Mouse (Mus musculus) frontal cortex, adult (tissue): ENCODE data around the gene Lyzl4.
"Not testable (repeated sequence)": the region's sequence is repeated elsewhere in the genome, so short reads cannot be mapped to it uniquely, and the experiment has no call there.

ENCODE experiments used
- ATAC-seq: cut with Nextera tagmentation; 2 replicates; pipeline ENCODE4 v1.9.2; 2017; ENCODE audit warnings: mild to moderate bottlenecking, moderate library complexity, mixed read lengths; ENCODE audit not compliant: low TSS enrichment

Lyzl4 gene

GRCm38 (mm10) chr9:121600861-121601427 lies 41.0 kb downstream of the Lyzl4 start:
- ATAC-seq: peak; percentile 35

- peak; percentile 66 for ATAC-seq
Measured at GRCm38 (mm10) chr9:121600201-121600860, 41.6 kb downstream of the Lyzl4 start.

DNA sequence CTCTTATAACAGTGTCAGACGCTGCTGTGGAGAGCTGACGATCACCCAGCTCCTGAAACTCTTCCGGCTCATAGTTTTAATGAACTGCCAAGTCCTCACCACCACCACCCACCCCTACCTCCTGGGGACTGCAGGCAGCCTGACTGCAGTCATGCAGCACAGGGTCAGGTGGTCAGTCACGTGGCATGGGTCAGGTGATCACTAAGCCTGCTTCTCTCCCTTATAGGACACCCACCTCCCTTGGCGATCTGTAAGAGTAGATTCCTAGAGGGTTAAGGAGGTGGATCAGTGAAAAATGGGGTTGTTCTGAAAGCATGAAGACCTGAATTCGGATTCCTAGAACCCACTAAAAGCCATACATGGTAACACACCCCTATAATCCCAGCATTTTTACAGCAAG lies 42.3 kb downstream of the Lyzl4 start:
- ATAC-seq: peak; percentile 38

DNA sequence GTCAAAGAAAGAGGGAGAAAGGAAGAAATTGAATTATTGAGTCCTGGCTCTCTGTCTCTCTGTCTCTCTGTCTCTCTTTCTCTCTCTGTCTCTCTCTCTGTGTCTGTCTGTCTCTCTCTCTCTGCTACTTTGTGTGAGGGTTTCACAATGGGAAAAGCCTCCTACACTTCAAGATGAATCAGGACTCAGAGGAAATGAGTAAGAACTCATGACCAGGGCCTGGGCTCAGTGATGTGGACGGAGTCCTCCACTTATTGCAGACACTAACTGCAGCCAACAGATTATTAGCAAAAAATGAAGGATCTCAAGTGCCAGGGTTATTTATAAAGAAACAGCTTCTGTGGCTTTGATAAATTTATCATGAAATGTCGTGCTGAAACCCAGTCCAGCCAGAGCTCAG lies 43.8 kb downstream of the Lyzl4 start:
- no peak for ATAC-seq

GRCm38 (mm10) chr9:121594771-121595170 lies 47.1 kb downstream of the Lyzl4 start:
- ATAC-seq: no peak

- ATAC-seq: not testable (repeated sequence)
Measured at GRCm38 (mm10) chr9:121593768-121594167, 48.1 kb downstream of the Lyzl4 start.

- peak; percentile 62 for ATAC-seq
Measured at GRCm38 (mm10) chr9:121592948-121593550, 48.8 kb downstream of the Lyzl4 start.

DNA sequence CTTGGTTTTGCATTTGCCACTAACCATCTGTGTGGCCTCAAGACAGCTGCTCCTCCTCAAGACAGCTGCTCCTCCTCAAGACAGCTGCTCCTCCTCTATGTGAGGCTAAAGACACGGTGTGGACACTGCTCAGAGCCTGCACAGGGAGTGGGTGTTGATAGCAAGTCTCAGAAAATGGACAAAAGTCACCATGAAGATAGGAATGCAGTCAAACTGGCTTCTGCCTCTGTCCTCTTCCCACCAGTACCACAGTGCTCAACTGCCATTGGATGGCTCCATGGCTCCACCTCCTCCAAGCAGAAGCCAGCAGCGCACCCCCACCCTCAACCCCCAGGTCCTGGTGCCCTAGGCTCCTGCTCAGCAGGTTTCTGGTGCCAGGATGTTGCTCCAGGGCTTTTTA lies 52.4 kb downstream of the Lyzl4 start:
- no peak for ATAC-seq

DNA sequence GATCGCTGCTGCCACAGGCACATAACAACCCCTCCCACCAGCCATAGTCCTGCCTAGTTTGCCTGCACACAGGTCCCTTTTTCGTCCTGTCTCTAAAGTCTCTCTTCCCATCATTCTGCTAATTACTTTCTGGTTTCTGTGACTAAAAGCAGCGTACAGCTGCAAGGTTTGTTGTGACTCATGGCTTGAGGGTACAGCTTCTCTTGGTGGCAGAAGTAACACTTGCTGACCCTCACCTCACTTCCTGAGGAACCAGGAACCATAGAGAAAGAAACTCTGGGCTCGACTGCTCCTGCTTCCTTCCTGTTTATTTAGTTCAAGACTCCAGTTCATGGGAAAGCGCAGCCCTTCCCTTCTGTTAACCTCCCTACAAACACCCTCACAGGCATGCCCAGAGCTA lies 67.5 kb downstream of the Lyzl4 start:
- no peak; the same call in 1 of the 2 replicates for ATAC-seq

- ATAC-seq: no peak
Measured at GRCm38 (mm10) chr9:121568451-121568850, 73.4 kb downstream of the Lyzl4 start.

- ATAC-seq: no peak
Measured at GRCm38 (mm10) chr9:121566387-121566786, 75.5 kb downstream of the Lyzl4 start.

- ATAC-seq: 0 out of 2 replicates have a peak, but pooled peaks have one; percentile 42
Measured at GRCm38 (mm10) chr9:121563276-121563675, 78.6 kb downstream of the Lyzl4 start.

GRCm38 (mm10) chr9:121560515-121560914 lies 81.4 kb downstream of the Lyzl4 start:
- no peak for ATAC-seq

DNA sequence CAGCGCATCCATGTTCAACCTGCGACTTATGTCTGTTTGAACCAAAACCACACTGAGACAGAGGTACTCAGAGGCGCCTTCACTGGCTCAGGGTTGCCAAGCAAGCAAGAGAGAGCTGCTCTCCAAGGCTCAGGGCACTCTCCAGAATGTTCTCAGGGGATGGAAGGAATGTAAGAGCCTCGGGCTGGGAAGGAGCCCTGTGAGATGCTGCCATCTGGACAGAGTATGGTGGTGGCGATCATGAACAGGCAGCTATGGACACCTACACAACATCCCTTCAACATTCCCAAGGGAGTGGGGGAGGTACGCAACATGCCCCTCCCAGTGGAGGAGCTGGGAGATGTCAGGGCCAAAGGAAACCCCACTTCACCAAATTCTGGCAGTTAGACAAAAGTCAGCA lies 83.7 kb downstream of the Lyzl4 start:
- peak; percentile 14; the same call in 1 of the 2 replicates for ATAC-seq

DNA sequence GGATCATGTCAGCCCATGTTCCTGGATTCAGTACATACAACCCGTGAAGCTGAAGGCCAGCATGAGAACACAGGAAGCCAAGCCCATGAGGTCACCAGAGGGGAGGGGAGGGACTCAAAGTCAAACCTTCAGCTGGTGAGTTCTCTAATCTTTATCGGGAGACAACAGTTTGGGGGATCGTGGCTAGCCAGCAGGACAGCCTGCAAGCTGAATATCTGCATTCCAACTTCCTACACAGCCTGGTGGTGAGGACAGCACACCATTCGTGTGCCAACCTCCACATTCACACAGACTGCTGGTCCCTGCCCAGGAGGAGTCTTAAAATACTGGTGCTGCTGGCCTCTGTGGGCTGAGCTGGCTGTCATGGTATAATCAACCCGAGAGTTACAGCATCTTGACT lies 85.0 kb downstream of the Lyzl4 start:
- peak; percentile 81 for ATAC-seq

- peak; percentile 73 for ATAC-seq
Measured at GRCm38 (mm10) chr9:121555395-121556000, 86.4 kb downstream of the Lyzl4 start.

DNA sequence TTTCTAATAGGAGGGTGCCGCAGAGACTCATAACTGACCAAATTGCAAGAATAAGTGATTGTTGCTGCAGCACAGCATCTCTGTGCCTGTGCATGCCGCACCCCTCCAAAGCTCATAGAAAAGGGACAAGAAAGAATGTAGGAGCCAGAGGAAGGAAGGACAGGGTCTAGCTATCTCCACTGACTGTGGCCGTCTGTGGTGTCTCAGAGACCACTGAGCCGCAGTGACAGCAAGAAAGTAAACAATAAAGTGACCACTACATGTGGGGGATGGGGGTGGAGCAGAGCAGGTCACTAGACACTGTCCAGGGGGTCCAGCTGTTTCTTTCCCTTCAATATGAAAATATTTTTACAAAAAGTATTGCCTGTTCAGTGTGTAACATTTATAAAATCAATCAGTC lies 88.3 kb downstream of the Lyzl4 start:
- ATAC-seq: no peak

- ATAC-seq: peak; percentile 74
Measured at GRCm38 (mm10) chr9:121550327-121550771, 91.5 kb downstream of the Lyzl4 start.

- no peak for ATAC-seq
Measured at GRCm38 (mm10) chr9:121549444-121549843, 92.5 kb downstream of the Lyzl4 start.

DNA sequence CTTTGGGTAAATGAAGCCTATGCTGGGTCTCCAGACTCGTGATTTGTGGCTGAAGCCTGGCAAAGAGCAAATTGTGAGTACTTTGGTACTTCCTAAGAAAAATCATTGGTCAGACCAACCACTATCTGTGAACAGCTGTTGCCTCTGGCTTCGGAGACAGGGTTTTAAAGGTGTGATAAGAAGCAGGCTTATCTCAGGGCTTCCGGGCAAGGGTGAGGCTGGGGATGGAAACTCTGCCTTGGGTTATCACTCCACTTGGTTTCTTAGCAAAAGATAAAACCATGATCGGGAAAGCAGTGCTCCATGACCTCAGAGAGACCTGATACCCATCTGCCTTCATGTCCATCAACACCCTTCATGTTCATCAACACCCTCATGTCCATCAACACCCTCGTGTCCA lies 92.9 kb downstream of the Lyzl4 start:
- no peak for ATAC-seq

- no peak for ATAC-seq
Measured at GRCm38 (mm10) chr9:121547431-121547830, 94.5 kb downstream of the Lyzl4 start.

GRCm38 (mm10) chr9:121541530-121541929 lies 100.4 kb downstream of the Lyzl4 start:
- ATAC-seq: no peak

- ATAC-seq: no peak
Measured at GRCm38 (mm10) chr9:121532626-121533025, 109.3 kb downstream of the Lyzl4 start.
